Mouse (Mus musculus) bone marrow macrophage, adult 2 months (primary cell): ENCODE data around the gene Gbx2.

Source experiments
- CTCF ChIP-seq: IDR thresholded peaks from 2 replicates; pipeline ENCODE4 v1.5.1; 2012; ENCODE audit warnings: low read depth, mild to moderate bottlenecking, low read length, moderate library complexity
- POLR2A ChIP-seq: IDR thresholded peaks from 2 replicates; pipeline ENCODE4 v1.6.1; 2012; ENCODE audit warnings: mild to moderate bottlenecking, low read depth, low read length, borderline replicate concordance

GRCm38 (mm10) chr1:89942395-89942976, 11.5 kb upstream of the Gbx2 start:
- TF ChIP-seq POLR2A (no peak), CTCF (no peak)
